Mouse (Mus musculus) forebrain, embryonic 12.5 days (tissue): ENCODE data around the gene Pxdc1. TPM values are rescaled to one million over a fixed set of nuclear protein-coding genes. Genes with fewer than 3 reads are reported as not detected.

Experiments
- ATAC-seq: fragments of 200-750 bp; cut with Nextera tagmentation; 2 replicates; pipeline ENCODE4 v1.8.0; 2017; ENCODE audit warnings: moderate TSS enrichment; ENCODE audit not compliant: low FRiP score
- H3K27ac ChIP-seq: fragments of 300-500 bp; sonication (generic); 2 replicates; pipeline ENCODE4 v1.5.1; 2016; ENCODE audit warnings: mild to moderate bottlenecking
- H3K27me3 ChIP-seq: fragments of 300-500 bp; sonication (generic); 2 replicates; pipeline ENCODE4 v1.6.1; 2016; ENCODE audit warnings: mild to moderate bottlenecking
- H3K36me3 ChIP-seq: fragments of 300-500 bp; sonication (generic); replicated peaks from 2 replicates; pipeline ENCODE4 v1.6.1; 2016; ENCODE audit warnings: mild to moderate bottlenecking
- H3K4me1 ChIP-seq: fragments of 300-500 bp; sonication (generic); 2 replicates; pipeline ENCODE4 v1.6.1; 2016
- H3K4me2 ChIP-seq: fragments of 300-500 bp; sonication (generic); 2 replicates; pipeline ENCODE4 v1.6.1; 2016; ENCODE audit warnings: mild to moderate bottlenecking, moderate library complexity
- H3K4me3 ChIP-seq: fragments of 300-500 bp; sonication (generic); replicated peaks from 2 replicates; pipeline ENCODE4 v1.5.1; 2016; ENCODE audit warnings: mild to moderate bottlenecking
- H3K9ac ChIP-seq: fragments of 300-500 bp; sonication (generic); 2 replicates; pipeline ENCODE4 v1.6.1; 2016; ENCODE audit warnings: mild to moderate bottlenecking
- H3K9me3 ChIP-seq: fragments of 300-500 bp; sonication (generic); 2 replicates; pipeline ENCODE4 v1.6.1; 2016
- WGBS: fragments of 180-500 bp; shearing (Covaris S2); methylation state at CpG from one replicate; pipeline ENCODE4 v1.1.7; 2016; 5-methylcytosine and 5-hydroxymethylcytosine counted together
- polyA plus RNA-seq: library from polyadenylated mRNA; unstranded; fragments of >200 nt; fragmentation: Nextera tagmentation; extraction: Ambion mirVana; gene quantifications from 2 replicates; pipeline ENCODE4 v1.2.1, GENCODE M21; 2016

The Pxdc1 gene
- polyA plus RNA-seq, 1 experiment from 2014 or later = 5.9 TPM

GRCm38 (mm10) chr13:34609711-34610110 lies 43.6 kb downstream of the Pxdc1 start:
- 56% methylated on average over 1 of the region's 1 CpGs for WGBS
- H3K4me2 ChIP-seq = no peak overlapping the region
- peaks cover 10% of the 10 kb centered on the region; the same call in 1 of the 2 replicates for H3K4me1 ChIP-seq
- H3K27me3 ChIP-seq = no peaks in the 10 kb centered on the region
- H3K27ac ChIP-seq = no peak overlapping the region
- H3K9ac ChIP-seq = no peak overlapping the region
- no peaks in the 10 kb centered on the region for H3K36me3 ChIP-seq
- no peak overlapping the region for H3K4me3 ChIP-seq
- no peak for ATAC-seq
- H3K9me3 ChIP-seq = no peaks in the 10 kb centered on the region

- Histone ChIP-seq H3K4me2 (no peak overlapping the region), H3K4me3 (no peak overlapping the region), H3K9me3 (no peaks in the 10 kb centered on the region), H3K27ac (no peak overlapping the region), H3K36me3 (no peaks in the 10 kb centered on the region), H3K27me3 (no peaks in the 10 kb centered on the region), H3K9ac (no peak overlapping the region), H3K4me1 (peaks cover 10% of the 10 kb centered on the region; the same call in 1 of the 2 replicates)
- 81% methylated on average over 2 of the region's 2 CpGs for WGBS
- ATAC-seq = no peak
Measured at GRCm38 (mm10) chr13:34607079-34607478, 46.2 kb downstream of the Pxdc1 start.

- Histone ChIP-seq H3K9ac (no peak overlapping the region), H3K36me3 (no peaks in the 10 kb centered on the region), H3K27me3 (no peaks in the 10 kb centered on the region), H3K4me3 (no peak overlapping the region), H3K4me2 (no peak overlapping the region), H3K27ac (no peak overlapping the region), H3K9me3 (no peaks in the 10 kb centered on the region), H3K4me1 (peaks cover 10% of the 10 kb centered on the region; the same call in 1 of the 2 replicates)
- 0 out of 2 replicates have a peak, but pooled peaks have one; percentile 20 for ATAC-seq
- WGBS = 65% methylated on average over 3 of the region's 3 CpGs
Measured at GRCm38 (mm10) chr13:34605884-34606283, 47.4 kb downstream of the Pxdc1 start.

GRCm38 (mm10) chr13:34605206-34605605 lies 48.1 kb downstream of the Pxdc1 start:
- no peak overlapping the region for H3K4me3 ChIP-seq
- no peak overlapping the region for H3K27ac ChIP-seq
- ATAC-seq = no peak
- no peak overlapping the region for H3K4me2 ChIP-seq
- 62% methylated on average over 5 of the region's 5 CpGs for WGBS
- peaks cover 14% of the 10 kb centered on the region for H3K4me1 ChIP-seq
- no peaks in the 10 kb centered on the region for H3K27me3 ChIP-seq
- no peaks in the 10 kb centered on the region for H3K9me3 ChIP-seq
- H3K9ac ChIP-seq = no peak overlapping the region
- H3K36me3 ChIP-seq = no peaks in the 10 kb centered on the region

GRCm38 (mm10) chr13:34604406-34604805 lies 48.9 kb downstream of the Pxdc1 start:
- no peaks in the 10 kb centered on the region for H3K27me3 ChIP-seq
- no peak overlapping the region for H3K4me2 ChIP-seq
- H3K9ac ChIP-seq = no peak overlapping the region
- H3K9me3 ChIP-seq = no peaks in the 10 kb centered on the region
- H3K27ac ChIP-seq = no peak overlapping the region
- ATAC-seq = no peak
- peaks cover 14% of the 10 kb centered on the region for H3K4me1 ChIP-seq
- no peak overlapping the region for H3K4me3 ChIP-seq
- H3K36me3 ChIP-seq = no peaks in the 10 kb centered on the region
- WGBS = 95% methylated on average over 1 of the region's 1 CpGs

GRCm38 (mm10) chr13:34602757-34603156 lies 50.5 kb downstream of the Pxdc1 start:
- Histone ChIP-seq H3K27ac (no peak overlapping the region), H3K4me2 (no peak overlapping the region), H3K9ac (no peak overlapping the region), H3K9me3 (no peaks in the 10 kb centered on the region), H3K27me3 (no peaks in the 10 kb centered on the region), H3K4me1 (peaks cover 14% of the 10 kb centered on the region), H3K4me3 (no peak overlapping the region), H3K36me3 (no peaks in the 10 kb centered on the region)
- WGBS = 90% methylated on average over 2 of the region's 2 CpGs
- ATAC-seq = no peak

GRCm38 (mm10) chr13:34596797-34597196 lies 56.5 kb downstream of the Pxdc1 start:
- no peak overlapping the region for H3K27ac ChIP-seq
- H3K4me2 ChIP-seq = no peak overlapping the region
- no peak for ATAC-seq
- peaks cover 5% of the 10 kb centered on the region; the same call in 1 of the 2 replicates for H3K4me1 ChIP-seq
- no peaks in the 10 kb centered on the region for H3K36me3 ChIP-seq
- H3K27me3 ChIP-seq = no peaks in the 10 kb centered on the region
- H3K9me3 ChIP-seq = no peaks in the 10 kb centered on the region
- H3K4me3 ChIP-seq = no peak overlapping the region
- H3K9ac ChIP-seq = no peak overlapping the region

Other genes starting within 250 kb of the Pxdc1 start
- not detected in 2 replicates for gene Fam50b, start 81.4 kb upstream of the Pxdc1 start, polyA plus RNA-seq
- 104 and 108 TPM in 2 replicates for gene Prpf4b, start 221.8 kb upstream of the Pxdc1 start, polyA plus RNA-seq